Mouse (Mus musculus) heart, adult 2 months (tissue): ENCODE data around the gene Rcc1.

ENCODE experiments used
- CTCF ChIP-seq: fragments of 200-600 bp; IDR thresholded peaks from 2 replicates; pipeline ENCODE4 v1.8.1; 2022; ENCODE audit warnings: antibody characterized with exemption, mild to moderate bottlenecking, moderate library complexity
- EP300 ChIP-seq: fragments of 200-500 bp; IDR thresholded peaks from 2 replicates; pipeline ENCODE4 v1.6.1; 2011; ENCODE audit warnings: low read depth, low read length, control low read depth; ENCODE audit not compliant: insufficient read depth
- POLR2A ChIP-seq: fragments of 200-500 bp; IDR thresholded peaks from 2 replicates; pipeline ENCODE4 v1.6.1; 2011; ENCODE audit warnings: mild to moderate bottlenecking, low read depth, low read length, control low read depth; ENCODE audit not compliant: insufficient read depth

GRCm38 (mm10) chr4:132397120-132397519 is 43.7 kb upstream of the Rcc1 start:
- TF ChIP-seq POLR2A = no peak
- no peak for TF ChIP-seq CTCF
- no peak for TF ChIP-seq EP300
